Mouse (Mus musculus): Measurements from ENCODE around the gene Sh3d21.

Sh3d21 gene

GRCm38 (mm10) chr4:126141021-126141420 lies 22.3 kb downstream of the Sh3d21 start:
- no peak for DNase-seq (ENCODE audit: low read depth, low spot score)
- peaks cover 11% of the 10 kb centered on the region; the same call in 1 of the 2 replicates for H3K36me3 ChIP-seq (ENCODE audit: control insufficient read depth, insufficient read depth, low read length, poor library complexity, severe bottlenecking)
- no peaks in the 10 kb centered on the region for H3K27me3 ChIP-seq (ENCODE audit: control insufficient read depth, insufficient read depth, low read length, poor library complexity, severe bottlenecking)

- no peaks in the 10 kb centered on the region for H3K27me3 ChIP-seq (ENCODE audit: control insufficient read depth, insufficient read depth, low read length, poor library complexity, severe bottlenecking)
- DNase-seq (ENCODE audit: low read depth, low spot score), result no peak
- peaks cover 18% of the 10 kb centered on the region for H3K36me3 ChIP-seq (ENCODE audit: control insufficient read depth, insufficient read depth, low read length, poor library complexity, severe bottlenecking)
Measured at GRCm38 (mm10) chr4:126137773-126138172, 25.5 kb downstream of the Sh3d21 start.

GRCm38 (mm10) chr4:126134639-126135038 lies 28.7 kb downstream of the Sh3d21 start:
- no peaks in the 10 kb centered on the region for H3K27me3 ChIP-seq (ENCODE audit: control insufficient read depth, insufficient read depth, low read length, poor library complexity, severe bottlenecking)
- H3K36me3 ChIP-seq (ENCODE audit: control insufficient read depth, insufficient read depth, low read length, poor library complexity, severe bottlenecking), result peaks cover 17% of the 10 kb centered on the region
- DNase-seq (ENCODE audit: low read depth, low spot score), result no peak

GRCm38 (mm10) chr4:126134236-126134635 lies 29.1 kb downstream of the Sh3d21 start:
- peaks cover 17% of the 10 kb centered on the region for H3K36me3 ChIP-seq (ENCODE audit: control insufficient read depth, insufficient read depth, low read length, poor library complexity, severe bottlenecking)
- no peaks in the 10 kb centered on the region for H3K27me3 ChIP-seq (ENCODE audit: control insufficient read depth, insufficient read depth, low read length, poor library complexity, severe bottlenecking)
- no peak for DNase-seq (ENCODE audit: low read depth, low spot score)

- H3K27me3 ChIP-seq (ENCODE audit: control insufficient read depth, insufficient read depth, low read length, poor library complexity, severe bottlenecking), result no peaks in the 10 kb centered on the region
- DNase-seq (ENCODE audit: low read depth, low spot score), result no peak
- H3K36me3 ChIP-seq (ENCODE audit: control insufficient read depth, insufficient read depth, low read length, poor library complexity, severe bottlenecking), result peaks cover 13% of the 10 kb centered on the region
Measured at GRCm38 (mm10) chr4:126132636-126133264, 30.5 kb downstream of the Sh3d21 start.

GRCm38 (mm10) chr4:126131290-126132121 lies 31.8 kb downstream of the Sh3d21 start:
- Histone ChIP-seq H3K36me3 (ENCODE audit: control insufficient read depth, insufficient read depth, low read length, poor library complexity, severe bottlenecking) (peaks cover 10% of the 10 kb centered on the region), H3K27me3 (ENCODE audit: control insufficient read depth, insufficient read depth, low read length, poor library complexity, severe bottlenecking) (no peaks in the 10 kb centered on the region)
- no peak for DNase-seq (ENCODE audit: low read depth, low spot score)

- Histone ChIP-seq H3K36me3 (ENCODE audit: control insufficient read depth, insufficient read depth, low read length, poor library complexity, severe bottlenecking) (peaks cover 9% of the 10 kb centered on the region), H3K27me3 (ENCODE audit: control insufficient read depth, insufficient read depth, low read length, poor library complexity, severe bottlenecking) (no peaks in the 10 kb centered on the region)
- no peak for DNase-seq (ENCODE audit: low read depth, low spot score)
Measured at GRCm38 (mm10) chr4:126130502-126130901, 32.8 kb downstream of the Sh3d21 start.

GRCm38 (mm10) chr4:126123309-126124040 lies 39.8 kb downstream of the Sh3d21 start:
- no peaks in the 10 kb centered on the region for H3K27me3 ChIP-seq (ENCODE audit: control insufficient read depth, insufficient read depth, low read length, poor library complexity, severe bottlenecking)
- DNase-seq (ENCODE audit: low read depth, low spot score), result no peak
- H3K36me3 ChIP-seq (ENCODE audit: control insufficient read depth, insufficient read depth, low read length, poor library complexity, severe bottlenecking), result no peaks in the 10 kb centered on the region

GRCm38 (mm10) chr4:126120506-126120905 lies 42.8 kb downstream of the Sh3d21 start:
- H3K36me3 ChIP-seq (ENCODE audit: control insufficient read depth, insufficient read depth, low read length, poor library complexity, severe bottlenecking), result no peaks in the 10 kb centered on the region
- DNase-seq (ENCODE audit: low read depth, low spot score), result no peak
- no peaks in the 10 kb centered on the region for H3K27me3 ChIP-seq (ENCODE audit: control insufficient read depth, insufficient read depth, low read length, poor library complexity, severe bottlenecking)

- no peaks in the 10 kb centered on the region for H3K27me3 ChIP-seq (ENCODE audit: control insufficient read depth, insufficient read depth, low read length, poor library complexity, severe bottlenecking)
- DNase-seq (ENCODE audit: low read depth, low spot score), result no peak
- H3K36me3 ChIP-seq (ENCODE audit: control insufficient read depth, insufficient read depth, low read length, poor library complexity, severe bottlenecking), result no peaks in the 10 kb centered on the region
Measured at GRCm38 (mm10) chr4:126120052-126120451, 43.2 kb downstream of the Sh3d21 start.

GRCm38 (mm10) chr4:126119051-126119450 lies 44.2 kb downstream of the Sh3d21 start:
- Histone ChIP-seq H3K27me3 (ENCODE audit: control insufficient read depth, insufficient read depth, low read length, poor library complexity, severe bottlenecking) (no peaks in the 10 kb centered on the region), H3K36me3 (ENCODE audit: control insufficient read depth, insufficient read depth, low read length, poor library complexity, severe bottlenecking) (no peaks in the 10 kb centered on the region)
- DNase-seq (ENCODE audit: low read depth, low spot score), result no peak

GRCm38 (mm10) chr4:126118651-126119050 lies 44.6 kb downstream of the Sh3d21 start:
- no peaks in the 10 kb centered on the region for H3K27me3 ChIP-seq (ENCODE audit: control insufficient read depth, insufficient read depth, low read length, poor library complexity, severe bottlenecking)
- DNase-seq (ENCODE audit: low read depth, low spot score), result no peak
- H3K36me3 ChIP-seq (ENCODE audit: control insufficient read depth, insufficient read depth, low read length, poor library complexity, severe bottlenecking), result no peaks in the 10 kb centered on the region

- Histone ChIP-seq H3K27me3 (ENCODE audit: control insufficient read depth, insufficient read depth, low read length, poor library complexity, severe bottlenecking) (no peaks in the 10 kb centered on the region), H3K36me3 (ENCODE audit: control insufficient read depth, insufficient read depth, low read length, poor library complexity, severe bottlenecking) (no peaks in the 10 kb centered on the region)
- no peak for DNase-seq (ENCODE audit: low read depth, low spot score)
Measured at GRCm38 (mm10) chr4:126117116-126117515, 46.2 kb downstream of the Sh3d21 start.

GRCm38 (mm10) chr4:126115871-126116521 lies 47.3 kb downstream of the Sh3d21 start:
- no peak for DNase-seq (ENCODE audit: low read depth, low spot score)
- H3K27me3 ChIP-seq (ENCODE audit: control insufficient read depth, insufficient read depth, low read length, poor library complexity, severe bottlenecking), result no peaks in the 10 kb centered on the region
- H3K36me3 ChIP-seq (ENCODE audit: control insufficient read depth, insufficient read depth, low read length, poor library complexity, severe bottlenecking), result no peaks in the 10 kb centered on the region

All from splenic B cell, adult 2 months (primary cell).